Mouse (Mus musculus) liver, adult 2 months (tissue): ENCODE measurements at regions not wholly inside any gene's neighbourhood (a gene's known extent, or its start where the extent isn't known, plus 50 kb on each side); places are given as distances from the start of the nearest gene placed in this dataset.

Source experiments
- DNase-seq: peaks from one replicate; pipeline ENCODE4 v3.0.0-alpha.2; 2011; ENCODE audit warnings: low read depth, low spot score; ENCODE audit errors: extremely low read depth
- H3K27ac ChIP-seq: fragments of 200-500 bp; replicated peaks from 2 replicates; pipeline ENCODE4 v1.5.1; 2012; ENCODE audit warnings: low read depth, mild to moderate bottlenecking, control low read depth, inconsistent platforms, low read length; ENCODE audit not compliant: insufficient read depth
- H3K27me3 ChIP-seq: fragments of 200-500 bp; 2 replicates; pipeline ENCODE4 v1.6.1; 2012; ENCODE audit warnings: mild to moderate bottlenecking, moderate library complexity, low read length, inconsistent platforms; ENCODE audit not compliant: control insufficient read depth, insufficient read depth
- H3K36me3 ChIP-seq: fragments of 200-500 bp; 2 replicates; pipeline ENCODE4 v1.6.1; 2012; ENCODE audit warnings: low read length, inconsistent platforms; ENCODE audit not compliant: control insufficient read depth, insufficient read depth
- H3K4me1 ChIP-seq: fragments of 200-500 bp; 2 replicates; pipeline ENCODE4 v1.6.1; 2011; ENCODE audit warnings: low read length; ENCODE audit not compliant: control insufficient read depth, insufficient read depth
- H3K4me3 ChIP-seq: fragments of 200-500 bp; 2 replicates; pipeline ENCODE4 v1.5.1; 2011; ENCODE audit warnings: low read depth, mild to moderate bottlenecking, control low read depth, low read length, moderate library complexity; ENCODE audit not compliant: insufficient read depth
- H3K79me2 ChIP-seq: fragments of 200-500 bp; 2 replicates; pipeline ENCODE4 v1.6.1; 2012; ENCODE audit warnings: inconsistent platforms, mild to moderate bottlenecking, low read length, moderate library complexity; ENCODE audit not compliant: control insufficient read depth, insufficient read depth
- H3K9ac ChIP-seq: fragments of 200-500 bp; 2 replicates; pipeline ENCODE4 v1.6.1; 2012; ENCODE audit warnings: low read depth, mild to moderate bottlenecking, control low read depth, inconsistent platforms, low read length
- CTCF ChIP-seq: fragments of 200-500 bp; IDR thresholded peaks from 2 replicates; pipeline ENCODE4 v1.5.1; 2011; ENCODE audit warnings: low read depth, low read length, control low read depth
- POLR2A ChIP-seq: fragments of 200-500 bp; IDR thresholded peaks from 2 replicates; pipeline ENCODE4 v1.6.1; 2011; ENCODE audit warnings: low read length, control low read depth; ENCODE audit not compliant: insufficient read depth; ENCODE audit errors: extremely low read depth
- WGBS: fragments of 180-500 bp; shearing (Covaris S2); methylation state at CpG from one replicate; pipeline ENCODE4 v1.1.7; 2018; 5-methylcytosine and 5-hydroxymethylcytosine counted together

GRCm38 (mm10) chr9:92991759-92992158 lies 449.7 kb downstream of the Plod2 start:
- Histone ChIP-seq H3K79me2 (no peaks in the 10 kb centered on the region), H3K27ac (no peak overlapping the region), H3K4me1 (no peaks in the 10 kb centered on the region), H3K36me3 (no peaks in the 10 kb centered on the region), H3K9ac (no peak overlapping the region), H3K4me3 (no peak overlapping the region), H3K27me3 (no peaks in the 10 kb centered on the region)
- no peak for TF ChIP-seq CTCF
- TF ChIP-seq POLR2A, result no peak
- 71% methylated on average over 6 of the region's 6 CpGs for WGBS
- DNase-seq, result no peak

GRCm38 (mm10) chr9:92996156-92996555 lies 454.1 kb downstream of the Plod2 start:
- Histone ChIP-seq H3K36me3 (no peaks in the 10 kb centered on the region), H3K27me3 (no peaks in the 10 kb centered on the region), H3K27ac (no peak overlapping the region), H3K9ac (no peak overlapping the region), H3K4me3 (no peak overlapping the region), H3K79me2 (no peaks in the 10 kb centered on the region), H3K4me1 (no peaks in the 10 kb centered on the region)
- no peak for DNase-seq
- TF ChIP-seq CTCF, result no peak
- TF ChIP-seq POLR2A, result no peak
- 65% methylated on average over 2 of the region's 2 CpGs for WGBS

GRCm38 (mm10) chr9:93005182-93005953 lies 463.3 kb downstream of the Plod2 start:
- no peak overlapping the region for H3K27ac ChIP-seq
- H3K79me2 ChIP-seq, result no peaks in the 10 kb centered on the region
- no peak for TF ChIP-seq CTCF
- TF ChIP-seq POLR2A, result no peak
- 74% methylated on average over 3 of the region's 3 CpGs for WGBS
- H3K27me3 ChIP-seq, result no peaks in the 10 kb centered on the region
- no peaks in the 10 kb centered on the region for H3K36me3 ChIP-seq
- H3K9ac ChIP-seq, result no peak overlapping the region
- H3K4me1 ChIP-seq, result no peaks in the 10 kb centered on the region
- no peak for DNase-seq
- no peak overlapping the region for H3K4me3 ChIP-seq

- no peaks in the 10 kb centered on the region for H3K79me2 ChIP-seq
- TF ChIP-seq CTCF (no peak), POLR2A (no peak)
- H3K27ac ChIP-seq, result no peak overlapping the region
- no peak overlapping the region for H3K4me3 ChIP-seq
- 78% methylated on average over 4 of the region's 4 CpGs for whole genome bisulfite sequencing
- H3K9ac ChIP-seq, result no peak overlapping the region
- no peak for DNase-seq
- no peaks in the 10 kb centered on the region for H3K27me3 ChIP-seq
- H3K4me1 ChIP-seq, result no peaks in the 10 kb centered on the region
- no peaks in the 10 kb centered on the region for H3K36me3 ChIP-seq
These were observed 466.7 kb downstream of the Plod2 start for GRCm38 (mm10) chr9:93008511-93009302.

GRCm38 (mm10) chr9:93044298-93044912 lies 502.4 kb downstream of the Plod2 start:
- H3K27me3 ChIP-seq, result no peaks in the 10 kb centered on the region
- WGBS, result 83% methylated on average over 10 of the region's 10 CpGs
- H3K79me2 ChIP-seq, result no peaks in the 10 kb centered on the region
- no peaks in the 10 kb centered on the region for H3K4me1 ChIP-seq
- DNase-seq, result no peak
- no peaks in the 10 kb centered on the region for H3K36me3 ChIP-seq
- H3K27ac ChIP-seq, result no peak overlapping the region
- H3K9ac ChIP-seq, result no peak overlapping the region
- no peak overlapping the region for H3K4me3 ChIP-seq
- TF ChIP-seq POLR2A, result no peak
- no peak for TF ChIP-seq CTCF
